Mouse (Mus musculus) liver, embryonic 11.5 days (tissue): ENCODE results near the gene Gm2056. TPM values are rescaled to one million over a fixed set of nuclear protein-coding genes. Genes with fewer than 3 reads are reported as not detected.

Experiments
- polyA plus RNA-seq: library from polyadenylated mRNA; unstranded; fragments of >200 nt; fragmentation: Nextera tagmentation; extraction: Ambion mirVana; gene quantifications from 2 replicates; pipeline ENCODE4 v1.2.1, GENCODE M21; 2014

Gene Gm2056
- polyA plus RNA-seq, 1 experiment from 2014 or later, result not detected

Other genes with a start within 250 kb of the Gm2056 start
- gene Gm21936, start 231.5 kb upstream of the Gm2056 start, polyA plus RNA-seq, result not detected in 2 replicates
- not detected in 2 replicates for gene BB287469, start 210.4 kb upstream of the Gm2056 start, polyA plus RNA-seq
- not detected in 2 replicates for gene Gm2001, start 184.7 kb upstream of the Gm2056 start, polyA plus RNA-seq
- not detected in 2 replicates for gene Gm2016, start 152.9 kb upstream of the Gm2056 start, polyA plus RNA-seq
- gene Gm2022, start 131.6 kb upstream of the Gm2056 start, polyA plus RNA-seq, result not detected in 2 replicates
- not detected in 2 replicates for gene Gm2035, start 107.1 kb upstream of the Gm2056 start, polyA plus RNA-seq
- gene Gm2042, start 72.9 kb upstream of the Gm2056 start, polyA plus RNA-seq, result not detected in 2 replicates
- not detected in 2 replicates for gene Gm2075, start 15.2 kb upstream of the Gm2056 start, polyA plus RNA-seq
- not detected in 2 replicates for gene Gm6803, start 8.2 kb upstream of the Gm2056 start, polyA plus RNA-seq
- gene Gm16368, start 56.7 kb downstream of the Gm2056 start, polyA plus RNA-seq, result not detected in 2 replicates
- not detected in 2 replicates for gene Gm10436, start 155.1 kb downstream of the Gm2056 start, polyA plus RNA-seq
- gene Gm8332, start 223.1 kb downstream of the Gm2056 start, polyA plus RNA-seq, result not detected in 2 replicates
- gene Gm5662, start 247.5 kb downstream of the Gm2056 start, polyA plus RNA-seq, result not detected in 2 replicates